Mouse (Mus musculus): ENCODE measurements around the gene Aqp3.
"Not testable (repeated sequence)": the region's sequence is repeated elsewhere in the genome, so short reads cannot be mapped to it uniquely, and the experiment has no call there.

Gene Aqp3

DNA sequence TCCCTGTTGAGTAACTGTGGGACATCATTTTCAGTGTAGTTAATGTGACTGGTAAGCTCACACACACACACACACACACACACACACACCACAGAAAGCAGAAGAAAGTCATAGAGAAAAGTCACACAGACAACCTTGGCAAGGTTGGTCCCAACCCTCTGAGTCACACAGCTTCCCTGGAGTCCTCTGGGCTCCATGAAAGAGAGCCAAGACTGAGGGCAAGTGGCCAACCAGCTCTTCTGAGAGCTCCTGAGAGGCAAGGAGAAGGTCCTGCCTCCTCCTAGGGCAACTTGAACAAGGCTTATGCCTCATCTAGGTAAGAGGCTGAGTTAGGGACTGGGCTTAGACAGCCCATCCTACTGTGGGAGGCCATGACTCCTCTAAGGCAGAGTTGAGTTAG, 4.9 kb upstream of the Aqp3 start:
- peak in 1 of 2 experiments; percentile 60 for DNase-seq

DNA sequence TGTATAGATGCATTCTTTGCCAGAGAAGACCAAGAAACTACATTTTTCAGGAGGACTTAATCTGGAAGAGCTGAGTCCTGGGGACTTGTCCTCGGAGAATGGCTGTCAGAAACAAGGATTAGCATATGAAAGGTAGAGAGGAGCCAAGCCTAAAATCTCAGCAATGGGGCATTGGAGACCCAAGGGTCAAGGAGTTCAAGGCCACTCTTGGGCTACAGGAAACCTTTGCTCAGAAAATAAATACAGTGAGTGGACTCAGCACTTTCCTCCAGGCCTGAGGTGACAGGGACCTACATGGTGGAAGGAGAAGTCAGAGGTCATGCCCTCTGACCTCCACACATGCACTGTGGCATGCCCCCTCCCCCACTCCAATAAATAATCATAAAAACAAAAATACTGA, 3.0 kb upstream of the Aqp3 start:
- DNase-seq, result no peak

DNA sequence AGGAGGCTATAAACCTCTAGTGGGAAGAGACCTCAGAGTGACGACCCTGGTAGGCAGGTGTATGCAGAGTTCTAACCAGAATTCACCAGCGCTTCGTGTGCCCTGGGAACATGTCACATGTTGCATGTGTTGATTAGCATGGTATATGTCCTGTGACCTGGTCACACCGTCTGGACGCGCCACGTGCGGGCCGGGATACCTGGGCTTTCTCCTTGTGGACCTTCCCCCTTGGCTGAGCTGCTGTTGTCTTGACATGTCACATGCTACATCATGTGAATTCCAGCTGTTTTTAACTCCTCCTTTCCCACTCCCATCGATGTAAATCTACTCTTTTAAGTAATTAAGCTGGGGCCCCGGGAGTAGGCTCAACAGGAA, 581 bp upstream of the Aqp3 start:
- DNase-seq, result no peak

DNA sequence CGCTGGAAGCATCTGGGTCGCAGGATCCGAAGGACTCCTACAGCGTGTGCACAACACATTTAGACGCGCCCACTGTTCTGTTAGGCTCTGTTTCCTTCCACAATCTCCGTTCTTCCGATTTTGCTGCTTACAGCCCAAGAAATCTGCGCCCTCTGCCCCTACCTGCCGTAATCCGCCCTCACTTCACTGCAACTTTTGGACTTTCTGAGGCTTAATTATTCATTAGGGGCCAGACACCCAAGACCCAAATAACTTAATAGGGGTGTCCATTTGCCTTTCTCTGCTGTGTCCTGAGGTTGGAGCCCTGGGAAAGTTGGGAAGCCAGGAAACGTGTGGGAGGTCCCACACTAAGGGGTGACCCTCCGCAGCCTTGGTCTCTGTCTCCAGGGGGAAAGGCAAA, 602 bp downstream of the Aqp3 start:
- DNase-seq, result no peak

DNA sequence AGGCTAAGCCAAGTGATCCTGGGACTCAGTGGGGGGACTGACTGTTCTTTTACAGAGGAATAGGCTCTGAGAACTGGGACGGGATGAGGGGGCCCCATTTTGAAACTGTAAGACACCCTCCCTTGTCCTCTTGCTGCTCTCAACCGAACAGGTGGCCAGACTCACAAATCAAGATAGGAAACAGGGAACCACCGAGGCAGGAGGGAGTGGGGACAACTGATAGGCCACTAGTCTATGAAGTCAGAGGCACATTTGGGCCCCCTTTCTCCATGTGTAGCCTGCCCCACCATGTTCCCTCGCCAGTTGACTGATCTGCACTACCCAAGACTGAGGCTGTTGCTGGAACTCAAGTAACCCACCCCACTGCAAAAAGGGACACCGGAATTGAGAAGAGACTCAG, 1.2 kb downstream of the Aqp3 start:
- DNase-seq, result no peak

DNA sequence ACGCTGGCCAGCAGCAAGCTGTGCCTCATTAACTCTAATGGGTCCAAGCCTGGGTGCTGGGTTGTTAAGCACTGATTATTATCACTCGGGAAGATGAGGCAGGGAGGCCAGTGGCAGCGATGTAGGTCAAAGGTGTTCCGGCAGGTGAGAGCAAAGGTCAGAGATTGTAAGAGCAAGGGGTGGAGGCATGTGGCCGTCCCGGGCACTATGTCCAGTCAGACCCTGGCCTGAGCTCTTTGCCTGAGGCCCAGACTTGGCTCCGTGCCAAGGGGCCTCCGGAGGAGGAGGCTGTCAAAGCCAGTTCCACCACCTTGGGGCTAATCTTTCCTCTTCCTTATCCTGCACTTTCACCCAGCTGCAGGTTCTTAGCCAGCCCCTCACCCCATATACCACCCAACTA, 1.8 kb downstream of the Aqp3 start:
- no peak for DNase-seq

DNA sequence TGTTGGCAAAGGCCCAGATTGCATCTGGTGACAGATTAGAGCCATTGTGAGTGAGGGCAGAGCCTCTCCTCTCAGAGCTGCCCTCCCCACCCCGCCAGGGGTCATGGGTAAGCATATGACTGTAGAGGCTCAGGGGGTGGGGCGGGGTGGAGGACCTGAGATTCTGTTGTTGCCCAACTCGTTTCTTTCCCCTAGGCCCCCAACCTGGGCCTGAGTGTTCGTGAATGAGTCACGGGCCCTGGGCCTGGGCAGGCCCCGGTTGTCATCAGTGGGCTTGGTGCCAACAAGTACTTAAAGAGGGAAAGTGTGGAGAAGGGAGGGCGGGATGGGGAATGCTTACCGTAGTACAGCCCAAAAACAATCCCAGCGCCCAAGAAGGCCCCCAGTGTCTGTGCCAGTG, 3.6 kb downstream of the Aqp3 start:
- no peak for DNase-seq

DNA sequence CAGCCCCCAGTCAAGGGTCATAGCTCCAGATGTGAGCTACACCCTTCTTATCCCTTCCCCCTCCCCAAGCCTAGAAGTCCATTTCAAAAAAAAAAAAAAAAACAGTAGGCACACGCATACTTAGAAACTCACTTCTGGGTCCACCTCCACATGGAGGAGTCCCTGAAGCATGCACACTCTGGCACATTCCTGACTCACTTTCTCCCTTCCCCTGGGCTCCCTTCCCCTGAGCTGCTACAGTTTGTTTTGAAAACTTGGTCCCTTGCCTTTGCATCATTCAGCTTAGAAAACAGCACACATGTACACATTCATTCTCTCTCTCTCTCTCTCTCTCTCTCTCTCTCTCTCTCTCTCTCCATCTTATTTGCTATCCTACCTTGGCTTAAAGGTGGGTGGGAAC, 5.0 kb downstream of the Aqp3 start:
- no peak for DNase-seq

DNA sequence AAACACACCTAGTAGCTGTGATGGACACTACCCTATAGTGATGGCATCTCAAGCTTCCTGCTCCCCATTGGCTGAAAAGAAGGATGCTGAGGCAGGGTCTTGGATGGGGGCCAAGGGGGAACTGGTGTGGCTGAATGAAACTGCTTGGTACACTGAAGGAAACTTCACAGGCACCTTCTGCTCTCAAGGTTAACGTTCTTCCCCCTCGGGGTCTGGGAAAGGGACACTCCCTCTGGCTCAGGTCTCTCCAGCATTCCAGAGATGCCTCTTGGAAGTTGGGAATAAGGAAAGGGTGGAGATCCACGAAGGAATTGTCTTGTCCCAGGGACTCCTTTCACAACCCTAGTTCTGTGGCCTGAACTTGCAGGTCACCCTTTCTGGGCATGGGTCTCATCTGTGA, 6.6 kb downstream of the Aqp3 start:
- DNase-seq, result no peak

DNA sequence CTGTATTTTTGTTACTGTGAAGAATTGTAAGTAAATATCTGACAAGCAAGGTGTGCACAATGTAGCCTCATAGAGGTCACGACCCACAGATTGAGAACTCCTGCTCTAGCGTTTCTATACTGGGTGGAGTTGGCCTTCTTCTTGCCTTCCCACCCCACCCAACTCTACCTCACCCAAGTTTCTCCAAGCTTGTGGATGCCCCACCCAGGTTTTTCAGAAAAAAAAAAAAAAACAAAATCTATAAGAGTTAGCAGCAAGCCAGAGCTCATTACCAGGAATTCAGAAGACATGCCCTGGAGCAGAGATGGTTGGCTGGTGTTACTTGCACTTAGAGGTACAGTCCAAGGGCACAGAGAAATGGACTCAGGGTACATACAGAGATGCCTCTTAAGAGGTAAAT, 8.3 kb downstream of the Aqp3 start:
- no peak for DNase-seq

DNA sequence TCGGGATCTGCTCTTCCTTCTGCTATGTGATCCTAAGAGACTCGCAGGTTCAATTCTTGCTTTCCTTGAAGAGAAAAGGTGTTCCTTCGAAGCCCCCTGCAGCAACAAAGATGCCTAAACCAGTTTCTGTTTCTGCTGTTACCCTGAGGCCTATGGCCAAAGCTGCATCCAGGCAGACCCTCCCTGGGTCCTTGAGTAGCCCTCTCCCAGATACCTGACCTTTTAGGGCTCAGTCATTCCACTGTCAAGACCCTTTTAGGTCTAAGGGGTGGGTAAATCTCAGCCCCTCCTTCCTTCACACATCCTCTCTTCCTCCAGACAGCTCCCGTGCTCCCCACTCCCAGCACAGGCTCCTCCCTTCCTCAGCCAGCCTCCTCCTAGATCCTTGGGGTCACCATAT, 8.8 kb downstream of the Aqp3 start:
- no peak for DNase-seq

DNA sequence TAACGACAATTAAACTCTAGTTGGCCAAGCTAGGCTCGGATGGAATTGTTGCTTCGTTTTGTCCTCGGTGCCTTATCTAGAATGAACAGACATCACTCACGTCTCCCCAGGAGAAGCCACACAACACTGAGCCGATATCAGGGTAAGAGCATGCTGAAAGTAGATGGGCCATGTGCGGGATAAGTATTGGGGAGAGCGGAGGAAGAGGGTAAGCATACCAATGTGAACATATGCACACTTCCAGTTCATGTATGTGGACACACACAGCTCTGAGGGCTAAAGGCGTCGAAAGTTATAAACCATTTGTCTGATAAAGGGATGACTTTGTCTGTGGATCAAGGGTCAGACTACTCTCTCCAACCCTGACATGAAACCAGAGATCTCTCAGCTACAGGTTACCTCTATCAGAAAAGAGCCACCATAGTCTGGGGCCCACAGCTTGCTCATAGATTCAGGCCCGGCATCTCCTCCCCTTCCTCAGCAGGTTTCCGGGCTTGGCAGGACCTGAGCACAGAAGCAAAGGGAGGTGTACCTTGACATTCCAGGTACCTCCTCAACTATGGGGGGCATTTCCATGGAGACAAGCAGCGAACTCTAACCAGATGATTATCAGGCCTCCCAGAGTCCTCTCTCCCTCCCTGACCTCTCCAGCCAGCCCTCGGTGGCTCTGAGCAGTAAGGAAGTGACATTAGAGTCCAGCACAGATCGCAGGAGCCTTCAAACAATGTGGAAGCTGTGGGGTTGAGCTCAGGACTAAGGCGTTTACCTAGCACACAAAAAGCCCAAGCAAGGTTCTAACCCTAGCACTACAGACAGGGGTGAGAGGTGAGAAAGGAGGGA, 10.3 kb downstream of the Aqp3 start:
- no peak for DNase-seq

DNA sequence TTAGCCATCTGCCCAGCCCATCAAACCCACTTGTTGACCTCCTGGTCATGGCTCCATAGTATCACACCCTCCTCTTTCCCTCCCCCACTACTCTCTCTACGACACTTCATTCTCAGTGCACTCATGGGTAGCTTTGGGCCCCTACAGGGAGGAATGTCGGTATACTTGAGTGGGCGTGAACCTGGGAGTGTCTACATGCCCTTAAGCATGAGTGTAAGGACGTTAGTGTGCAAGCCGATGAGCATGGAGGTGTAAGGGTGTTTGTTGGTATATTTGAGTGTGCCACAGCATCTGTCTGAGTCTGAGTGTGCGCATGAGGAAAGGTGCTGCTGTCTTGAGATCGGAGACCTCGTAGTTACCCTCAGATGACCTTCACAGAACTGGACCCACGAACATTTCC, 11.0 kb downstream of the Aqp3 start:
- DNase-seq, result no peak

DNA sequence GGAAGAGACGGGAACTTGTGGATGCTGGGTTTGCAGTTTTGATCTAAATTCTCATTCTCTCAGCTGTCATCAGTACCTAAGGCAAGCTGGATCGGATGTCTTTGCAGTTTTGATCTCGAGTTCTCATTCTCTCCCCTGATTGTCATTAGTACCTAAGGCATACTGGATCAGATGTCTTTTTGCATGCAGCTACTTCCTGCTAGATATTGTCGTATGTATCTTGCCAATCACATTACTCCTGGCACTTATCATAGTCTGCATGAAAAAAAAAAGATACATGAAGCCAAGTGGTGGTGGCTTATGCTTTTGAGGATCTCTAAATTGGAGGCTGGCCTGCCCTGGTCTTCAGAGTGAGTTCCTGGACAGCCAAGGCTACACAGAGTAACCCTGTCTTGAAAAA, 13.2 kb downstream of the Aqp3 start:
- DNase-seq, result no peak

DNA sequence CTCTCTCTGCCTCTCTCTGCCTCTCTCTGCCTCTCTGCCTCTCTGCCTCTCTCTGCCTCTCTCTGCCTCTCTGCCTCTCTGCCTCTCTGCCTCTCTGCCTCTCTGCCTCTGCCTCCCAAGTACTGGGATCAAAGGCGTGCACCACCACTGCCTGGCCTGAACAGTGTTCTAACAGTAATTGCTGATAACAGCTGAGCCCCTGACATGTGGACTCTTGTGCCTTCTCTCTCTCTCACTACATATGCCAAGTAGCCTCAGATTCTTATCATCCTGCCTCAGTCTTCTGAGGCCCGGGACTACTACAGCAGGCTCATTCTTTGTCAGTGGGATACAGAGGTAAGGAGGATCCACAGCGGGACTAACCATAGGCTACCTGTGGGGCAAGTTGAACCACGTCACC, 15.2 kb downstream of the Aqp3 start:
- DNase-seq, result not testable (repeated sequence)

DNA sequence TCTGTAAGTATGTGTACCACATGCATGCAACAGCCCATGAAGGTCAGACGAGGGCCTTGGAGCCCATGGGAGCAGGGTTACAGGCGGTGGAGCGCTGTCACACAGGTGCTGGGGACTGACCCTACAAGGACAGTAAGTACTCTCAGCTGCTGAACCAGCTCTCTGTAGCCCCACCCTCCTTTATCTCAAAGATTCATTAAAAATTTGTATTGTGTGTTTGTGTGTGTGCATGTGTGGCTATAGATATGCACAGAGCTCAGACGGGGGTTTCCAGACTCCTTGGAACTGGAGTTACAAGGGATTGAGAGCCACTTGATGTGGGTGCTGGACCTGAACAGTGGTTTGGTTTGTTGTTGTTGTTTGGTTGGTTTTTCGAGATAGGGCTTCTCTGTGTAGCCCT, 16.2 kb downstream of the Aqp3 start:
- no peak for DNase-seq

DNA sequence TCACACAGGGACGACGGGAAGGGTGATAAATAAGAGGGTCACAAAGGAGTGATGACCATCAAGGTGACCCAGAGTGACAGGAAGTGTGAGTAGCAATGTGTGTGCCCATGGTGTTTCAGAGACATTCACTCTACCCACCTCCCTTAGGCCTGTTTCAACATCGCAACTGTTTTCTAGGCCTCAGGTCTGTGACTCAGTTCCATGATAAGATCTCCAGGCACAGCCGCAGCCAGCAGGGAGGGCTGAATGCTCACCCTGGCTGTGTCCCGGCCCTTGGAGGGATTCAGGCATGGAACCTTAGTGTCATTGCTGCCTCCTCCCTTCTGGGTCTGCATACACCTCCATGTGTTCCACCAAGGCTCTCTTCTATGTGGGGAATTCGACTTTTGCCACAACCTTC, 19.3 kb downstream of the Aqp3 start:
- DNase-seq, result no peak

DNA sequence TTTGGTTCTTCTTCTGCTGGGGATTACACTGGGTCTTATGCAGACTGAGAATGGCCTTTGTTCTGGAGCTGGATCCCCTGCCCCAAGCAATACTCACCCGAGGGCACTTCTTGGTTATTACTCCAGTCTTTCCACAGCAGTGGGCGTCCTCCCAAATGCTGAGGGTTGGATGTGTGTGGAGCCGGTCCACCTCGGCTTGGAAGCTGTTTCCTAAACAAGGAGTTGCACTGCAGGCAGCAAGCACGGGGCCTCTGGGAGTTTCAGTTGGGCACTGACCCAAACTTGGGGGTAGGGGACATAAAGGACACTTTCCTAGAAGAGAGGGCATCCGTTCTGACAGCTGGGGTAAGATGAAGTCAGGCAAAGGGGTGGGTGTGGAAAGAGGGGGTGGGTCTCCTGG, 23.5 kb downstream of the Aqp3 start:
- DNase-seq, result no peak

DNA sequence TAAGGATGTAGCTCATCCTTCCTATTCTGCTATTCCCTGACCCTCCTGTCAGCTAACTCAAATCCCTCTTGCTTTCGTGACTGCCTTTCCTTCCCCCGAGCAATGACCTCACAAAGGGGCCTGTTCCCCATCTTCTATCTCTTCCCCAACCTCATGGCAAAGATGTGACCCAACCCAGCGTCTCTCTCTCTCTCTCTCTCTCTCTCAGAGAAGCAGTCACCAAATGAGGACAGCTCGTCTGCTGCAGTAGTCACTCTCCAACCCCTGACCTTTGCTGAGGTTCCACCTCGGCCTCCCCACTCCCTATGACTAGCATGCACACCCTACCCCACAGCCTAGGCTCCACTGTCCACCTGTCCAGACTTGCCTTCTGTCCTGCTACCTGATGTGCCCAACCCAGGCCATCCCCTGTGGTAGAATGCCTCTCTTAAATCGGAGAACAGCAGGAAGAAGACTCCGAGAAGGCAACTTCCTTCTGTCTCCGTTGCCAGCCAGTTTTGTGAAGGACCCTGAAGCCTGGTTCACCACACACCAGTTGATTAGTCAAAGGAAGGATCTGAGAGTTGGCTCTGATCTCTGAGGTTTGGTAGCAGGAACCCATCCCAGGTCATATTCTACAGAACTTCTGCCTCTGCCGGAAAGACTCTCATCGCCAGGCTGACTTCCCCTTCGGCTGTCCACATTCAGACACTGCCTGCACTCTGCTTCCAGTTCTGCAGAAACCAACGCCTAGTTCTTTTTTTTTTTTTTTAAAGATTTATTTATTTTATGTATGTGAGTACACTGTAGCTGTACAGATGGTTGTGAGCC, 24.8 kb downstream of the Aqp3 start:
- DNase-seq, result no peak

DNA sequence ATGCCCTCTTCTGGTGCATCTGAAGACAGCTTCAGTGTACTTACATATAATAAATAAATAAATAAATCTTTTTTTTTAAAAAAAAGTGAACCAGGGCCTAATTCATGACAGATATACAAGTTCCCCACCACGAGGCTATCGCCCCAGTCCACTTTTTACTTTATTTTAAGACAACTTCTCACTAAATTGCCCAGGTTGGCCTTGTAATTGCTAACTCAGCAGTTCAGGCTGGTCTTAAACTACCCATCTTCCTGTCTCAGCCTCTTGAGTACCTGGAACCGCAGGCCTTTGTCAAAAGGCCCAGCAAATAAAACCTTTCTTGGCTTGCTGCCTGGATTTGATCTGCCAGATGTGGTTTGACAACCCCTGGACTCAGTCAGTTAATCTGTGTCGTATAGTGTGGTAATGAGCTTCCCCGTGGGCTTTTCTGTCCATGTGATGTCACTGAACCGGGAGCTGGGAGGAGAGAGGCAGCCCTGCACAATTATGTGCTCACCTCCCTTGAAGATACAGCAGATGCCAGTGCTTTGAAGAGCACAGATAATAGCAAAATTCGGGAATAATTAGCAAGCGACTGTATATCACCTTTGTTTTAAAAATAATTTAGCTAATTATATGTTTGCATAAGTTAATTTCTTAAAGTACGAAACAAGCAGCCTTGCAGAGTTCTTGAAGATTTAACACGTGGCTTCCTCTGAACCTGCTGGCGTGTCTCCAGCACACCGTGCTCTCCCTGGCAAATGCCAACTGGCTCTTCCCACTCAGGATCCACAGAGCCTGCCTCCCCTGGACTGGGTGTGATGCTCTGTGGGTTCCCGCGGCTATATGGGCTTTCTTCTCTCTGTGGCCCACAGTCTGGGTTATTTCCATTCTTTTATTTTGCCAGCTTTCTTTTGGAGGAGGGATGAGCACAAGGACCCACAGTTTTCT, 26.2 kb downstream of the Aqp3 start:
- peak; percentile 65 to 78 for DNase-seq

DNA sequence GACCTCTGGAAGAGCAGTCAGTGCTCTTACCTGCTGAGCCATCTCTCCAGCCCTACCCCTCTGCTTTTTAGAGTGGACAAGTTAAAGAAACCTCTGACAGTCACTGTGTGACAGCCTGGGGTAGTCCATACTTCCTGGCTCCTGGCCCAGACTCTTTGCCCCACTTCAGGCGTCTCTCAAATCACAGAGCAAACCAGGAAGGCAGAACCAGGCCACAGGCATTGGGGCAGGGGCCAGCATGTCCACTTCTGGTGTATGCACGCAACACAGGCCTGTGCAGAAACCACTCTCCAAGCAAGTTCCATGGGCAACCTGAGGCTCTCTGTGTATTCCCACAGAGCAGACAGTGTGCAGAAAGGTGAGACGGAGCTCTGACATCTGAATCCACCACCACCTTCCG, 32.8 kb downstream of the Aqp3 start:
- DNase-seq, result no peak

DNA sequence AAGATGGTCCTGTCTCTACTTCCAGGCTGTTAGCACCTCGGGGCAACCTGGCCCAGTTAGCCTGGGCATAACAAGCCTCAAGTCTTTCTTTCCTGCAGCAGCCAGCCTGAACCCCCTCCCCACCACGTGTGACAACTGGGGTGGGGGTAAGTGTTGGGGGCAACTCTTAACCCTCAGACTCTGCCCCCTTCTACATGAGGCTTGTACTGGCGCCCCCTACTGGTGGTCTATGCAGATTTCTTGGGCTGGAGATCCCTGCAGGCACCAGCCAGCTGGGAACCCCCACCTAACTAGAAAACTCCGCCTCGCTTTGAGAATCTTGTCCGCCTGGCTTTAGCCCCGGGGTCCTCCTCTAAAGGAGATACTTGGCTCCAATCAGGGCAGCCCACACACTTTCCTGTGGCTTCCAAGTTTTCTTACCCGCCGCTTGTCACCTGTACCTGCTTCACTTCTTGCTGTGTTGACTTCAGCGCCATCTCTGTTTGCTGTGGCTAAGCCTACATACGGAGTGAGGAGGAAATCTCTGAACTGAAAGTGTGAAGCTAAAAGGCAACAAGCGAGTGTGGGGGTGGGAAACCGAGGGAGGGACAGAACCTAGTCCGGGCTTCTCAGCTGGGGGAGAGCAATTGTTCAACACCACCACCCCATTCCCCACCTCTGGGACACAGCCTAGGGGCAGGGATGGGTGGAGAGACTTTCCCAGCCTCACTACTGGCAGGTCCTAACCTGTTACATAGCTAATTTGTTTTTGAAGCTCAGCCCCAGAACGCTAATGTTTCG, 33.9 kb downstream of the Aqp3 start:
- DNase-seq, result peak in 1 of 2 experiments; percentile 41

DNA sequence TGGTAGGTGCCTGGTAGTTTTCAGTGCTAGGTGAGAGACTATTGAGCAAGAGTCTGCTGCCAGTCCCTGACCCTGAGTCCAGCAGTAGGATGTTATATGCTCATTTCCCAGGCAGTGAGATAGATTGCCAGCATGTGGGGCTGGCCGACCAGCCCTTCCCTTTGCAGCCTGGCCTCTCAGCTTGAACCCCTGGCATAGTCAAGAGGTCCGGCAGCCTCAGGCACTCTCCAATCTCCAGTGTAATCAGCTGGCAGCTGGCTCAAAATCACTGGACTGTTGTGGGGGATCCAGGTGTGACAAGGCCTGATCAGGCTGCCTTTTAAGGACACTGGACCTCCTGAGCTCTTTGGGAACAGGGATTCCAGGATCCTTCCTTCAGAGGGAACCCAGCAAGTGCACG, 34.6 kb downstream of the Aqp3 start:
- DNase-seq, result no peak
